Mouse (Mus musculus): Measurements from ENCODE around the gene Serpina1f.

Serpina1f gene

GRCm38 (mm10) chr12:103695429-103695828 lies at the start of gene Serpina1f:
TSS of gene Serpina1f (minus strand) at chr12:103695529.
- WGBS: 91% methylated on average over 8 of the region's 8 CpGs

- WGBS: 86% methylated on average over 6 of the region's 6 CpGs
Measured at GRCm38 (mm10) chr12:103737791-103738580, 42.7 kb upstream of the Serpina1f start.

GRCm38 (mm10) chr12:103735566-103735965 lies 40.2 kb upstream of the Serpina1f start:
- WGBS: 88% methylated on average over 4 of the region's 4 CpGs

- WGBS: 89% methylated on average over 4 of the region's 4 CpGs
Measured at GRCm38 (mm10) chr12:103735101-103735500, 39.8 kb upstream of the Serpina1f start.

GRCm38 (mm10) chr12:103711537-103711936 lies 16.2 kb upstream of the Serpina1f start:
- WGBS: 78% methylated on average over 3 of the region's 3 CpGs

- WGBS: 66% methylated on average over 1 of the region's 1 CpGs
Measured at GRCm38 (mm10) chr12:103710405-103710804, 15.1 kb upstream of the Serpina1f start.

GRCm38 (mm10) chr12:103706113-103706512 lies 10.8 kb upstream of the Serpina1f start:
- 89% methylated on average over 4 of the region's 4 CpGs for WGBS

- WGBS: 54% methylated on average over 2 of the region's 2 CpGs
Measured at GRCm38 (mm10) chr12:103705547-103705946, 10.2 kb upstream of the Serpina1f start.

- WGBS: 89% methylated on average over 4 of the region's 4 CpGs
Measured at GRCm38 (mm10) chr12:103700144-103700750, 4.9 kb upstream of the Serpina1f start.

- WGBS: 75% methylated on average over 3 of the region's 3 CpGs
Measured at GRCm38 (mm10) chr12:103688221-103688814, 7.0 kb downstream of the Serpina1f start.

- WGBS: 75% methylated on average over 7 of the region's 7 CpGs
Measured at GRCm38 (mm10) chr12:103687021-103687420, 8.3 kb downstream of the Serpina1f start.

GRCm38 (mm10) chr12:103686050-103686449 lies 9.3 kb downstream of the Serpina1f start:
- WGBS: 59% methylated on average over 3 of the region's 3 CpGs

GRCm38 (mm10) chr12:103685386-103685785 lies 9.9 kb downstream of the Serpina1f start:
- WGBS: 71% methylated on average over 3 of the region's 3 CpGs

GRCm38 (mm10) chr12:103683775-103684174 lies 11.6 kb downstream of the Serpina1f start:
- WGBS: 50% methylated on average over 4 of the region's 4 CpGs

GRCm38 (mm10) chr12:103681739-103682138 lies 13.6 kb downstream of the Serpina1f start:
- WGBS: 83% methylated on average over 2 of the region's 2 CpGs

- WGBS: 83% methylated on average over 2 of the region's 2 CpGs
Measured at GRCm38 (mm10) chr12:103681169-103681568, 14.2 kb downstream of the Serpina1f start.

GRCm38 (mm10) chr12:103679853-103680252 lies 15.5 kb downstream of the Serpina1f start:
- WGBS: 96% methylated on average over 1 of the region's 1 CpGs

GRCm38 (mm10) chr12:103676039-103676438 lies 19.3 kb downstream of the Serpina1f start, which contains the start of gene Serpina16:
TSS of gene Serpina16 (minus strand) at chr12:103676139.
- 90% methylated on average over 1 of the region's 1 CpGs for WGBS

GRCm38 (mm10) chr12:103673179-103673578 lies 22.1 kb downstream of the Serpina1f start:
- 67% methylated on average over 2 of the region's 2 CpGs for WGBS

GRCm38 (mm10) chr12:103671483-103671882 lies 23.8 kb downstream of the Serpina1f start:
- WGBS: 77% methylated on average over 3 of the region's 3 CpGs

GRCm38 (mm10) chr12:103670964-103671363 lies 24.4 kb downstream of the Serpina1f start:
- WGBS: 78% methylated on average over 2 of the region's 2 CpGs

- 42% methylated on average over 5 of the region's 5 CpGs for WGBS
Measured at GRCm38 (mm10) chr12:103670344-103670743, 25.0 kb downstream of the Serpina1f start.

- WGBS: 90% methylated on average over 3 of the region's 3 CpGs
Measured at GRCm38 (mm10) chr12:103665286-103665685, 30.0 kb downstream of the Serpina1f start.
